Mouse (Mus musculus): ENCODE results near the gene Vps52.

The Vps52 gene

GRCm38 (mm10) chr17:34003426-34003825 lies 47.8 kb downstream of the Vps52 start:
- DNase-seq (ENCODE audit: low spot score): peak; percentile 21

DNA sequence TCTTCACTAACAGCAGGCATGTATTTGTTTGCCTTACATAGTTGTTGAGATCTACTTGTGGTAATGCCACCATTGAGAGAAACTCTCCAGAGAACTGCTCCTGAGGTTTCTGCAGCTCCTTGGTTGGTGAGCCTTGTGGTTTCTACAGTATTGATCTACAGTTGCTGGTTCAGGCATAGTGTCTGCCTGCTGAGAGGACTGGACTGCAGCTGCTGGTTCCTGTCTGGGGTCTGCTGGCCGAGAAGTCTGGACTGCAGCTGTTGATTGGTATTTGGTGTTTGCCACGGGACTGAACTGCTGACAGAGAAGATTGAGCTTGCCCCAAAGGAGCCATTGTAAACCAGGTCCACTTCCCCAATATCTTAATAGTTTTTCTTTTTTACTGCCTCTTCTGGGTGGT lies 51.0 kb downstream of the Vps52 start:
- no peak for DNase-seq (ENCODE audit: low spot score)

GRCm38 (mm10) chr17:34010156-34010555 lies 54.5 kb downstream of the Vps52 start:
- peak; percentile 5 for DNase-seq (ENCODE audit: low spot score)

GRCm38 (mm10) chr17:34013436-34013835 lies 57.8 kb downstream of the Vps52 start:
- DNase-seq (ENCODE audit: low spot score): no peak
